Mouse (Mus musculus) neutrophil, adult 65 days (primary cell): ENCODE measurements around the gene Plcg2. TPM values are rescaled to one million over a fixed set of nuclear protein-coding genes. Genes with fewer than 3 reads are reported as not detected.

Experiments
- total RNA-seq: library from RNA; stranded (reverse); gene quantifications from 2 replicates; pipeline ENCODE4 v1.2.4, GENCODE M21; 2023

The Plcg2 gene
- total RNA-seq = 191 and 213 TPM in 2 replicates

GRCm38 (mm10) chr8:117498179-117498914, at the start of gene Plcg2:
Gene Plcg2 (plus strand): TSS chr8:117498291.

DNA sequence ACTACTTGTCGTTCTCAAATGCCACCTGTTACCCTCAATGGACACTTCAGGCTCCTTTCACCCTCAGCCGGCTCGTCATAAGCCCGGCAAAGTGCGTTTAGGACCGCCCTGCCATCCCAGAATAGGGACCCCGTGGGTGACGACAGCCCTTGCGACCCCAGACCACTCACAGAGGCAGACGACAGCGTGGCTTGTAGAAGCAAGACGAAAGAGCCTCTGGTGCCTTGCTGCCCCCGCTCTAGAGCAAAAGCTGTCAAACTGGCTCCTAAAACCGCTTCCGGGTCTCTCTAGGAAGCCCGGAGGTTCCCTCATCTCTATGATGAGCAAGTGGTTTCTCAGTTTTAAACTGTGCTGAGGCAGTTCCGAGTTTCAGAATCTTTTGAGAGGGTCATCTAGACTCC, 175.3 kb downstream of the Plcg2 start, which contains the start of gene Sdr42e1:
Sdr42e1 (minus strand) TSS at position 260 of the 401 bp plus-strand sequence.

Other genes with a start within 250 kb of the Plcg2 start
- 263 and 299 TPM in 2 replicates for gene Cmip, start 241.2 kb upstream of the Plcg2 start, total RNA-seq
- gene Sdr42e1, start 175.4 kb downstream of the Plcg2 start, total RNA-seq = 0.73 and 0.79 TPM in 2 replicates
- 0.85 and 1.3 TPM in 2 replicates for gene Hsd17b2, start 203.6 kb downstream of the Plcg2 start, total RNA-seq